Mouse (Mus musculus) CH12.LX (cell line): ENCODE data around the gene Tbc1d22a. TPM values are rescaled to one million over a fixed set of nuclear protein-coding genes. Genes with fewer than 3 reads are reported as not detected.

Experiments
- DNase-seq: peaks from one replicate; pipeline ENCODE4 v3.0.0-alpha.2; 2013; ENCODE audit errors: extremely low read depth
- H3K27ac ChIP-seq: 2 replicates; pipeline ENCODE4 v1.5.1; 2012; ENCODE audit warnings: low read depth, mild to moderate bottlenecking, control low read depth, moderate library complexity; ENCODE audit not compliant: insufficient read depth
- H3K27me3 ChIP-seq: replicated peaks from 2 replicates; pipeline ENCODE3; 2012; ENCODE audit warnings: inconsistent platforms
- H3K36me3 ChIP-seq, 2 experiments: replicated peaks in 1 of 2; 2 replicates each; pipeline versions ENCODE3 to v1.6.1; 2012; ENCODE audit warnings: inconsistent platforms in 1 of 2, low read length in 1 of 2, mild to moderate bottlenecking in 1 of 2, mixed read lengths in 1 of 2, moderate library complexity in 1 of 2; ENCODE audit not compliant: control insufficient read depth in 1 of 2, insufficient read depth in 1 of 2
- H3K4me1 ChIP-seq, 2 experiments: 2 replicates each; pipeline ENCODE4 v1.6.1; 2012; ENCODE audit warnings: inconsistent platforms in 1 of 2, moderate library complexity in 1 of 2; ENCODE audit not compliant: insufficient read depth in 2 of 2, control insufficient read depth in 1 of 2
- H3K4me2 ChIP-seq: 2 replicates; pipeline ENCODE4 v1.6.1; 2012; ENCODE audit warnings: low read depth, mild to moderate bottlenecking, control low read depth; ENCODE audit not compliant: poor library complexity, insufficient read depth, severe bottlenecking
- H3K4me3 ChIP-seq, 3 experiments: fragments of 150-350 bp in 1 of 3; sonication (generic) in 1 of 3; replicated peaks in 1 of 3; 2 replicates each; pipeline versions ENCODE3 to v1.5.1; 2011 to 2012; ENCODE audit warnings: low read depth in 2 of 3, low read length in 2 of 3, mild to moderate bottlenecking in 2 of 3, moderate library complexity in 2 of 3, control low read depth in 1 of 3, improper control_type of control experiment in 1 of 3, inconsistent platforms in 1 of 3, mixed read lengths in 1 of 3; ENCODE audit not compliant: poor library complexity in 1 of 3
- H3K79me2 ChIP-seq: replicated peaks from 2 replicates; pipeline ENCODE4 v1.6.1; 2012; ENCODE audit warnings: mild to moderate bottlenecking, moderate library complexity; ENCODE audit not compliant: control insufficient read depth, poor library complexity, insufficient read depth, severe bottlenecking; ENCODE audit errors: extremely low read depth
- H3K9ac ChIP-seq: 2 replicates; pipeline ENCODE4 v1.6.1; 2012; ENCODE audit warnings: low read depth, mild to moderate bottlenecking, control low read depth, moderate library complexity; ENCODE audit not compliant: insufficient read depth
- H3K9me3 ChIP-seq: replicated peaks from 2 replicates; pipeline ENCODE3; 2012; ENCODE audit warnings: low read length, inconsistent platforms, mixed read lengths
- CHD1 ChIP-seq: IDR thresholded peaks from 2 replicates; pipeline ENCODE4 v1.6.1; 2012; ENCODE audit warnings: low read depth, low read length, improper control_type of control experiment, inconsistent platforms
- CHD2 ChIP-seq: IDR thresholded peaks from 2 replicates; pipeline ENCODE4 v1.6.1; 2011; ENCODE audit warnings: low read length, improper control_type of control experiment
- EP300 ChIP-seq: IDR thresholded peaks from 2 replicates; pipeline ENCODE4 v1.6.1; 2011; ENCODE audit warnings: low read length, improper control_type of control experiment
- ETS1 ChIP-seq: conservative IDR thresholded peaks from 2 replicates; pipeline ENCODE4 v1.6.1; 2012; ENCODE audit warnings: low read depth, mild to moderate bottlenecking, inconsistent platforms, low read length, improper control_type of control experiment, moderate library complexity
- HCFC1 ChIP-seq: IDR thresholded peaks from 2 replicates; pipeline ENCODE4 v1.6.1; 2012; ENCODE audit warnings: low read depth, mild to moderate bottlenecking, inconsistent platforms, low read length, improper control_type of control experiment
- JUN ChIP-seq: IDR thresholded peaks from 2 replicates; pipeline ENCODE4 v1.6.1; 2011; ENCODE audit warnings: low read depth, mild to moderate bottlenecking, low read length, improper control_type of control experiment, moderate library complexity; ENCODE audit not compliant: insufficient read depth
- JUND ChIP-seq: conservative IDR thresholded peaks from 2 replicates; pipeline ENCODE4 v1.6.1; 2011; ENCODE audit warnings: low read depth, low read length, improper control_type of control experiment
- KAT2A ChIP-seq: IDR thresholded peaks from 2 replicates; pipeline ENCODE4 v1.6.1; 2012; ENCODE audit warnings: low read length, improper control_type of control experiment, inconsistent platforms; ENCODE audit not compliant: insufficient replicate concordance
- MAFK ChIP-seq: IDR thresholded peaks from 2 replicates; pipeline ENCODE4 v1.6.1; 2011; ENCODE audit warnings: low read length, improper control_type of control experiment; ENCODE audit not compliant: insufficient replicate concordance
- MAX ChIP-seq: IDR thresholded peaks from 2 replicates; pipeline ENCODE4 v1.6.1; 2011; ENCODE audit warnings: low read length, improper control_type of control experiment
- MAZ ChIP-seq: IDR thresholded peaks from 2 replicates; pipeline ENCODE4 v1.6.1; 2012; ENCODE audit warnings: low read depth, mild to moderate bottlenecking, inconsistent platforms, low read length, improper control_type of control experiment, moderate library complexity
- MEF2A ChIP-seq: IDR thresholded peaks from 2 replicates; pipeline ENCODE4 v1.6.1; 2014; ENCODE audit warnings: low read depth, mild to moderate bottlenecking, inconsistent platforms, low read length, improper control_type of control experiment, borderline replicate concordance
- MXI1 ChIP-seq: IDR thresholded peaks from 2 replicates; pipeline ENCODE4 v1.6.1; 2011; ENCODE audit warnings: mild to moderate bottlenecking, low read depth, low read length, improper control_type of control experiment
- MYC ChIP-seq: IDR thresholded peaks from 2 replicates; pipeline ENCODE4 v1.6.1; 2011; ENCODE audit warnings: low read depth, mild to moderate bottlenecking, improper control_type of control experiment, low read length
- NELFE ChIP-seq: IDR thresholded peaks from 2 replicates; pipeline ENCODE4 v1.6.1; 2011; ENCODE audit warnings: low read depth, low read length, improper control_type of control experiment
- NRF1 ChIP-seq: IDR thresholded peaks from 2 replicates; pipeline ENCODE4 v1.6.1; 2014; ENCODE audit warnings: low read depth, mild to moderate bottlenecking, inconsistent platforms, low read length, improper control_type of control experiment, moderate library complexity
- PAX5 ChIP-seq: IDR thresholded peaks from 2 replicates; pipeline ENCODE4 v1.6.1; 2012; ENCODE audit warnings: low read length, inconsistent platforms, mixed read lengths
- POLR2A ChIP-seq: IDR thresholded peaks from 2 replicates; pipeline ENCODE4 v1.6.1; 2011; ENCODE audit warnings: low read depth, mild to moderate bottlenecking, improper control_type of control experiment, low read length
- POLR2AphosphoS2 ChIP-seq: IDR thresholded peaks from 2 replicates; pipeline ENCODE4 v1.6.1; 2011; ENCODE audit warnings: low read depth, low read length, improper control_type of control experiment
- RAD21 ChIP-seq: IDR thresholded peaks from 2 replicates; pipeline ENCODE4 v1.6.1; 2011; ENCODE audit warnings: low read depth, mild to moderate bottlenecking, low read length, improper control_type of control experiment, moderate library complexity
- RCOR1 ChIP-seq: conservative IDR thresholded peaks from 2 replicates; pipeline ENCODE4 v1.6.1; 2012; ENCODE audit warnings: low read depth, mild to moderate bottlenecking, inconsistent platforms, low read length, improper control_type of control experiment
- SIN3A ChIP-seq: IDR thresholded peaks from 2 replicates; pipeline ENCODE4 v1.6.1; 2012; ENCODE audit warnings: low read length, improper control_type of control experiment, inconsistent platforms
- SMC3 ChIP-seq: IDR thresholded peaks from 2 replicates; pipeline ENCODE4 v1.6.1; 2011; ENCODE audit warnings: low read depth, low read length, improper control_type of control experiment
- UBTF ChIP-seq: IDR thresholded peaks from 2 replicates; pipeline ENCODE4 v1.6.1; 2012; ENCODE audit warnings: low read depth, mild to moderate bottlenecking, inconsistent platforms, low read length, improper control_type of control experiment, moderate library complexity
- USF1 ChIP-seq: IDR thresholded peaks from 2 replicates; pipeline ENCODE4 v1.6.1; 2014; ENCODE audit warnings: low read depth, mild to moderate bottlenecking, inconsistent platforms, low read length, improper control_type of control experiment
- USF2 ChIP-seq: conservative IDR thresholded peaks from 2 replicates; pipeline ENCODE4 v1.6.1; 2011; ENCODE audit warnings: low read depth, low read length, improper control_type of control experiment
- ZC3H11A ChIP-seq: IDR thresholded peaks from 2 replicates; pipeline ENCODE4 v1.6.1; 2012; ENCODE audit warnings: low read depth, mild to moderate bottlenecking, inconsistent platforms, low read length, improper control_type of control experiment
- ZKSCAN1 ChIP-seq: IDR thresholded peaks from 2 replicates; pipeline ENCODE4 v1.6.1; 2012; ENCODE audit warnings: low read depth, inconsistent platforms, low read length, improper control_type of control experiment, borderline replicate concordance
- ZNF384 ChIP-seq: IDR thresholded peaks from 2 replicates; pipeline ENCODE4 v1.6.1; 2012; ENCODE audit warnings: low read depth, low read length, improper control_type of control experiment, inconsistent platforms
- dilution Hi-C: fragments of 300-500 bp; cut with MboI; formaldehyde crosslinking; loops from 2 replicates; pipeline ENCODE4 v1.14.3; 2020; ENCODE audit warnings: low sequenced_read_pairs; ENCODE audit not compliant: extremely low pct_unique_long_range_greater_than_20kb, extremely low pct_ligation_motif_present
- in situ Hi-C: fragments of 300-500 bp; cut with MboI; formaldehyde crosslinking; loops from 3 replicates; pipeline ENCODE4 v1.14.3; 2019; ENCODE audit warnings: low sequenced_read_pairs, low pct_ligation_motif_present, low pct_unique_long_range_greater_than_20kb, mixed read lengths
- polyA plus RNA-seq: library from polyadenylated mRNA; unstranded; fragments of >175 nt; gene quantifications from 2 replicates; pipeline ENCODE4 v1.2.1, GENCODE M21; 2012; ENCODE audit warnings: low read depth; ENCODE audit not compliant: insufficient read length
- total RNA-seq, 2 experiments: library from RNA; depleted of rRNA; stranded (reverse); fragments of 300-350 nt in 1 of 2; fragments of >200 nt in 1 of 2; gene quantifications; 2 replicates each; pipeline ENCODE4 v1.2.3; 2012 to 2014

Tbc1d22a gene
- total and polyA plus RNA-seq, 3 experiments = 17.6 to 20.2 (median 19.4) TPM

GRCm38 (mm10) chr15:86477032-86477431 is 262.8 kb downstream of the Tbc1d22a start:
- Histone ChIP-seq H3K9ac (no peak overlapping the region), H3K4me2 (no peak overlapping the region), H3K9me3 (no peaks in the 10 kb centered on the region), H3K27ac (no peak overlapping the region), H3K79me2 (no peaks in the 10 kb centered on the region), H3K36me3 (peaks cover 0 to 27% of the 10 kb centered on the region in 2 experiments)
- in situ Hi-C loops = no loop called here
- TF ChIP-seq EP300 = no peak
- no peak for TF ChIP-seq MAFK
- TF ChIP-seq NELFE = no peak
- no peak for TF ChIP-seq SMC3
- no peak for TF ChIP-seq MXI1
- no peak for TF ChIP-seq JUND
- TF ChIP-seq ZNF384 = no peak
- no peak for TF ChIP-seq SIN3A
- no peak for TF ChIP-seq RAD21
- TF ChIP-seq UBTF = no peak
- no peak for TF ChIP-seq MAX
- no peak for TF ChIP-seq RCOR1
- TF ChIP-seq CHD2 = no peak
- TF ChIP-seq ZKSCAN1 = no peak
- no peak for TF ChIP-seq KAT2A
- TF ChIP-seq MEF2A = no peak
- no peak for TF ChIP-seq USF1
- no peak for TF ChIP-seq PAX5
- TF ChIP-seq POLR2AphosphoS2 = no peak
- no peak for TF ChIP-seq USF2
- TF ChIP-seq, all 38 proteins: peak for 0
- no peaks in the 10 kb centered on the region for H3K27me3 ChIP-seq
- no peak overlapping the region for H3K4me3 ChIP-seq
- dilution Hi-C loops = no loop called here
- no peak for DNase-seq
- no peaks in the 10 kb centered on the region for H3K4me1 ChIP-seq

DNA sequence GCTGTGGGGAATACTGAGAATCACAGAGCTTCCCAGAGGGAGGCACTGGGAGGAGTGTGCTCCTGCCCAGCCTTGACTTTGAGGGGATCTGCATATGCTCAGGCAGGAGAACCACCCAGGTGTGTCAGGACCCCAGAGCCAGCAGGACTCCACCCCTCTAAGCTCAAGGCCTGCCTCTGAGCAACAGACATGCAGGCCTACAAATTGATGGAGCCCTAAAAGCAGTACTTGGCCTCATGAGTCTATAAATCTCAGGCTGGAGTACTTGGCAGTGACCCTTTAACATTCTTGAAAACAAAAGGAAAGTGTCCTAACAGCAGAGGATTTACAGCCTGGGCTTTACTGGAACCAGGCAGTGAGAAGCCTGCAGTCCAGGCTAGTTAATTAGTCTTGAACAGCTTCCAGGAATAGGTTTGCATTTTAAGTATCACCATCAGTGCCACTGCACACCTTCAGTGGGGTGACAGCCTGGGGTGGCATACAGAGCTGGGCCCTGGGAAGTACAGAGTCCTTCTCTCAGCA is 263.3 kb downstream of the Tbc1d22a start:
- DNase-seq = no peak
- H3K79me2 ChIP-seq = no peaks in the 10 kb centered on the region
- TF ChIP-seq CHD1 (no peak), PAX5 (no peak), ZC3H11A (no peak), MYC (no peak), JUND (no peak), SMC3 (no peak), NELFE (no peak), MAX (no peak), ZKSCAN1 (no peak), JUN (no peak), RCOR1 (no peak), NRF1 (no peak), POLR2A (no peak), MAZ (no peak), MXI1 (no peak), USF1 (no peak), ZNF384 (no peak), POLR2AphosphoS2 (no peak), HCFC1 (no peak), ETS1 (no peak)
- H3K9ac ChIP-seq = no peak overlapping the region
- H3K27ac ChIP-seq = no peak overlapping the region
- H3K4me2 ChIP-seq = no peak overlapping the region
- no peaks in the 10 kb centered on the region for H3K4me1 ChIP-seq
- H3K4me3 ChIP-seq = no peak overlapping the region
- H3K36me3 ChIP-seq = peaks cover 0 to 26% of the 10 kb centered on the region in 2 experiments
- H3K9me3 ChIP-seq = no peaks in the 10 kb centered on the region
- dilution Hi-C loops (no loop called here), in situ Hi-C loops (no loop called here)
- no peaks in the 10 kb centered on the region for H3K27me3 ChIP-seq
